Mouse (Mus musculus): Measurements from ENCODE around the gene Tph2. TPM values are rescaled to one million over a fixed set of nuclear protein-coding genes. Genes with fewer than 3 reads are reported as not detected.

Tph2 gene
- not detected for polyA plus RNA-seq (2014; fragmentation: Illumina TruSeq; extraction: RNeasy Lipid Tissue Mini Kit (QIAGEN cat#74804); ENCODE audit: low replicate concordance)

GRCm38 (mm10) chr10:115184697-115185096 is at the start of gene Tph2:
Tph2 (minus strand) TSS chr10:115185022.

Other genes starting within 250 kb of the Tph2 start
- gene Tbc1d15, start 66.4 kb upstream of the Tph2 start, polyA plus RNA-seq (2014; fragmentation: Illumina TruSeq; extraction: RNeasy Lipid Tissue Mini Kit (QIAGEN cat#74804); ENCODE audit: low replicate concordance), result 139 TPM
- 67.4 TPM for gene Rab21, start 130.6 kb upstream of the Tph2 start, polyA plus RNA-seq (2014; fragmentation: Illumina TruSeq; extraction: RNeasy Lipid Tissue Mini Kit (QIAGEN cat#74804); ENCODE audit: low replicate concordance)
- gene Tmem19, start 177.5 kb upstream of the Tph2 start, polyA plus RNA-seq (2014; fragmentation: Illumina TruSeq; extraction: RNeasy Lipid Tissue Mini Kit (QIAGEN cat#74804); ENCODE audit: low replicate concordance), result 123 TPM
- gene Thap2, start 199.4 kb upstream of the Tph2 start, polyA plus RNA-seq (2014; fragmentation: Illumina TruSeq; extraction: RNeasy Lipid Tissue Mini Kit (QIAGEN cat#74804); ENCODE audit: low replicate concordance), result 36.9 TPM
- gene Zfc3h1, start 199.9 kb upstream of the Tph2 start, polyA plus RNA-seq (2014; fragmentation: Illumina TruSeq; extraction: RNeasy Lipid Tissue Mini Kit (QIAGEN cat#74804); ENCODE audit: low replicate concordance), result 359 TPM